Mouse (Mus musculus) neural tube, embryonic 15.5 days (tissue): ENCODE measurements around the gene Tnfrsf12a. TPM values are rescaled to one million over a fixed set of nuclear protein-coding genes. Genes with fewer than 3 reads are reported as not detected.

Experiments used
- ATAC-seq: fragments of 200-750 bp; cut with Nextera tagmentation; 2 replicates; pipeline ENCODE4 v1.8.0; 2017; ENCODE audit warnings: mild to moderate bottlenecking, moderate TSS enrichment, moderate library complexity; ENCODE audit not compliant: low FRiP score
- H3K27ac ChIP-seq: fragments of 300-500 bp; sonication (generic); replicated peaks from 2 replicates; pipeline ENCODE4 v1.5.1; 2015; ENCODE audit warnings: mild to moderate bottlenecking, inconsistent platforms
- H3K27me3 ChIP-seq: fragments of 300-500 bp; sonication (generic); replicated peaks from 2 replicates; pipeline ENCODE4 v1.6.1; 2015; ENCODE audit warnings: inconsistent platforms
- H3K36me3 ChIP-seq: fragments of 300-500 bp; sonication (generic); 2 replicates; pipeline ENCODE4 v1.6.1; 2015; ENCODE audit warnings: inconsistent platforms
- H3K4me1 ChIP-seq: fragments of 300-500 bp; sonication (generic); 2 replicates; pipeline ENCODE4 v1.6.1; 2015; ENCODE audit warnings: inconsistent platforms
- H3K4me2 ChIP-seq: fragments of 300-500 bp; sonication (generic); 2 replicates; pipeline ENCODE4 v1.6.1; 2015; ENCODE audit warnings: inconsistent platforms, mild to moderate bottlenecking, moderate library complexity
- H3K4me3 ChIP-seq: fragments of 300-500 bp; sonication (generic); replicated peaks from 2 replicates; pipeline ENCODE4 v1.5.1; 2015; ENCODE audit warnings: mild to moderate bottlenecking, inconsistent platforms
- H3K9ac ChIP-seq: fragments of 300-500 bp; sonication (generic); replicated peaks from 2 replicates; pipeline ENCODE4 v1.6.1; 2015; ENCODE audit warnings: mild to moderate bottlenecking, inconsistent platforms
- H3K9me3 ChIP-seq: fragments of 300-500 bp; sonication (generic); replicated peaks from 2 replicates; pipeline ENCODE4 v1.6.1; 2016; ENCODE audit warnings: inconsistent platforms
- WGBS: fragments of 180-500 bp; shearing (Covaris S2); methylation state at CpG from one replicate; pipeline ENCODE4 v1.1.7; 2015; ENCODE audit warnings: mixed read lengths; 5-methylcytosine and 5-hydroxymethylcytosine counted together
- polyA plus RNA-seq: library from polyadenylated mRNA; unstranded; fragments of >200 nt; fragmentation: Nextera tagmentation; extraction: Ambion mirVana; gene quantifications from 2 replicates; pipeline ENCODE4 v1.2.1, GENCODE M21; 2015

Gene Tnfrsf12a
- polyA plus RNA-seq, 1 experiment from 2014 or later = 9.1 TPM

- H3K27ac ChIP-seq = no peak overlapping the region
- no peaks in the 10 kb centered on the region for H3K36me3 ChIP-seq
- H3K9me3 ChIP-seq = no peaks in the 10 kb centered on the region
- no peak overlapping the region for H3K4me3 ChIP-seq
- no peak for ATAC-seq
- H3K9ac ChIP-seq = no peak overlapping the region
- H3K4me1 ChIP-seq = 0 out of 2 replicates have a peak, but pooled peaks cover 3% of the 10 kb centered on the region
- WGBS = 89% methylated on average over 8 of the region's 8 CpGs
- no peak overlapping the region for H3K4me2 ChIP-seq
- H3K27me3 ChIP-seq = no peaks in the 10 kb centered on the region
Observed at GRCm38 (mm10) chr17:23631241-23631640, 46.0 kb downstream of the Tnfrsf12a start.

GRCm38 (mm10) chr17:23630195-23631020 lies 46.9 kb downstream of the Tnfrsf12a start:
- no peaks in the 10 kb centered on the region for H3K36me3 ChIP-seq
- 20% methylated on average over 22 of the region's 22 CpGs for WGBS
- no peak overlapping the region; the same call in 1 of the 2 replicates for H3K4me3 ChIP-seq
- no peaks in the 10 kb centered on the region for H3K9me3 ChIP-seq
- H3K27me3 ChIP-seq = no peaks in the 10 kb centered on the region
- ATAC-seq = 0 out of 2 replicates have a peak, but pooled peaks have one; percentile 53
- H3K4me2 ChIP-seq = peak overlapping the region; percentile 49
- 0 out of 2 replicates have a peak, but pooled peaks cover 3% of the 10 kb centered on the region for H3K4me1 ChIP-seq
- no peak overlapping the region for H3K9ac ChIP-seq
- H3K27ac ChIP-seq = no peak overlapping the region

- Histone ChIP-seq H3K4me2 (no peak overlapping the region), H3K4me3 (no peak overlapping the region), H3K9me3 (no peaks in the 10 kb centered on the region), H3K27ac (no peak overlapping the region), H3K4me1 (0 out of 2 replicates have a peak, but pooled peaks cover 3% of the 10 kb centered on the region), H3K36me3 (no peaks in the 10 kb centered on the region), H3K27me3 (no peaks in the 10 kb centered on the region), H3K9ac (no peak overlapping the region)
- ATAC-seq = no peak
- WGBS = 46% methylated on average over 7 of the region's 7 CpGs
Observed at GRCm38 (mm10) chr17:23627813-23628212, 49.5 kb downstream of the Tnfrsf12a start.

Other genes with a start within 250 kb of the Tnfrsf12a start
- gene Vmn2r117, start 197.8 kb downstream of the Tnfrsf12a start, polyA plus RNA-seq = not detected in 2 replicates
- gene Zfp213, start 113.2 kb downstream of the Tnfrsf12a start, polyA plus RNA-seq = 16.0 and 16.4 TPM in 2 replicates
- 22.6 and 24.9 TPM in 2 replicates for gene Zfp13, start 78.0 kb downstream of the Tnfrsf12a start, polyA plus RNA-seq
- not detected in 2 replicates for gene Zscan10, start 76.6 kb downstream of the Tnfrsf12a start, polyA plus RNA-seq
- gene Mmp25, start 32.2 kb downstream of the Tnfrsf12a start, polyA plus RNA-seq = 2.1 and 2.5 TPM in 2 replicates
- gene Bicdl2, start 17.0 kb downstream of the Tnfrsf12a start, polyA plus RNA-seq = 0.84 TPM in 1 of 2 replicates, not detected in the other
- gene Hcfc1r1, start 3.9 kb downstream of the Tnfrsf12a start, polyA plus RNA-seq = 129 and 149 TPM in 2 replicates
- gene Thoc6, start 3.6 kb downstream of the Tnfrsf12a start, polyA plus RNA-seq = 44.1 and 45.1 TPM in 2 replicates
- 0.14 and 8.5 TPM in 2 replicates for gene Cldn6, start 1.8 kb upstream of the Tnfrsf12a start, polyA plus RNA-seq
- gene Cldn9, start 6.6 kb upstream of the Tnfrsf12a start, polyA plus RNA-seq = 1.1 TPM in 2 replicates
- 0.23 and 0.27 TPM in 2 replicates for gene 1520401A03Rik, start 45.3 kb upstream of the Tnfrsf12a start, polyA plus RNA-seq
- 17.5 and 26.7 TPM in 2 replicates for gene Pkmyt1, start 48.9 kb upstream of the Tnfrsf12a start, polyA plus RNA-seq
- 53.0 and 60.0 TPM in 2 replicates for gene Paqr4, start 63.4 kb upstream of the Tnfrsf12a start, polyA plus RNA-seq
- gene Kremen2, start 68.4 kb upstream of the Tnfrsf12a start, polyA plus RNA-seq = 1.3 and 6.9 TPM in 2 replicates
- gene Flywch1, start 94.1 kb upstream of the Tnfrsf12a start, polyA plus RNA-seq = 199 and 224 TPM in 2 replicates
- 74.8 and 94.6 TPM in 2 replicates for gene Flywch2, start 108.6 kb upstream of the Tnfrsf12a start, polyA plus RNA-seq
- 479 and 502 TPM in 2 replicates for gene Srrm2, start 113.1 kb upstream of the Tnfrsf12a start, polyA plus RNA-seq
- gene Elob, start 151.7 kb upstream of the Tnfrsf12a start, polyA plus RNA-seq = 1,232 and 1,344 TPM in 2 replicates
- gene Prss33, start 158.6 kb upstream of the Tnfrsf12a start, polyA plus RNA-seq = not detected in 2 replicates
- gene Prss32, start 166.4 kb upstream of the Tnfrsf12a start, polyA plus RNA-seq = 0.50 and 1.1 TPM in 2 replicates
- 1.9 and 2.0 TPM in 2 replicates for gene Prss41, start 166.7 kb upstream of the Tnfrsf12a start, polyA plus RNA-seq
- gene Prss21, start 190.6 kb upstream of the Tnfrsf12a start, polyA plus RNA-seq = not detected in 2 replicates
- gene Dcpp1, start 203.4 kb upstream of the Tnfrsf12a start, polyA plus RNA-seq = not detected in 2 replicates
- gene Dcpp2, start 203.4 kb upstream of the Tnfrsf12a start, polyA plus RNA-seq = not detected in 2 replicates
- not detected in 2 replicates for gene Dcpp3, start 240.0 kb upstream of the Tnfrsf12a start, polyA plus RNA-seq